Mouse (Mus musculus): ENCODE measurements around the gene Mef2c. TPM values are rescaled to one million over a fixed set of nuclear protein-coding genes. Genes with fewer than 3 reads are reported as not detected.

The Mef2c gene
- polyA plus RNA-seq, 1 experiment, result 4.2 TPM

GRCm38 (mm10) chr13:83608851-83609516, 105.2 kb downstream of the Mef2c start:
- Histone ChIP-seq H3K27me3 (ENCODE audit: control insufficient read depth, insufficient read depth, low read length) (no peaks in the 10 kb centered on the region), H3K36me3 (ENCODE audit: control insufficient read depth, insufficient read depth, low read length) (no peaks in the 10 kb centered on the region), H3K4me1 (ENCODE audit: control insufficient read depth, insufficient read depth, low read length) (no peaks in the 10 kb centered on the region), H3K4me3 (ENCODE audit: control insufficient read depth, low read depth, low read length) (no peak overlapping the region), H3K27ac (ENCODE audit: control insufficient read depth, insufficient read depth, low read depth, low read length) (no peak overlapping the region)
- TF ChIP-seq POLR2A (IDR thresholded peaks at IDR 0.05; ENCODE audit: control insufficient read depth, low read depth, low read length) (no peak), CTCF (IDR thresholded peaks at IDR 0.05; ENCODE audit: control insufficient read depth, insufficient read depth, insufficient replicate concordance, low read depth, low read length) (no peak)

GRCm38 (mm10) chr13:83609517-83609878, 105.7 kb downstream of the Mef2c start:
- no peaks in the 10 kb centered on the region for H3K36me3 ChIP-seq (ENCODE audit: control insufficient read depth, insufficient read depth, low read length)
- no peak overlapping the region for H3K4me3 ChIP-seq (ENCODE audit: control insufficient read depth, low read depth, low read length)
- no peak for TF ChIP-seq CTCF (IDR thresholded peaks at IDR 0.05; ENCODE audit: control insufficient read depth, insufficient read depth, insufficient replicate concordance, low read depth, low read length)
- no peak for TF ChIP-seq POLR2A (IDR thresholded peaks at IDR 0.05; ENCODE audit: control insufficient read depth, low read depth, low read length)
- no peaks in the 10 kb centered on the region for H3K27me3 ChIP-seq (ENCODE audit: control insufficient read depth, insufficient read depth, low read length)
- H3K27ac ChIP-seq (ENCODE audit: control insufficient read depth, insufficient read depth, low read depth, low read length), result no peak overlapping the region
- no peaks in the 10 kb centered on the region for H3K4me1 ChIP-seq (ENCODE audit: control insufficient read depth, insufficient read depth, low read length)

GRCm38 (mm10) chr13:83610124-83610523, 106.3 kb downstream of the Mef2c start:
- no peak for TF ChIP-seq CTCF (IDR thresholded peaks at IDR 0.05; ENCODE audit: control insufficient read depth, insufficient read depth, insufficient replicate concordance, low read depth, low read length)
- TF ChIP-seq POLR2A (IDR thresholded peaks at IDR 0.05; ENCODE audit: control insufficient read depth, low read depth, low read length), result no peak
- no peaks in the 10 kb centered on the region for H3K4me1 ChIP-seq (ENCODE audit: control insufficient read depth, insufficient read depth, low read length)
- no peaks in the 10 kb centered on the region for H3K36me3 ChIP-seq (ENCODE audit: control insufficient read depth, insufficient read depth, low read length)
- H3K4me3 ChIP-seq (ENCODE audit: control insufficient read depth, low read depth, low read length), result no peak overlapping the region
- H3K27ac ChIP-seq (ENCODE audit: control insufficient read depth, insufficient read depth, low read depth, low read length), result no peak overlapping the region
- no peaks in the 10 kb centered on the region for H3K27me3 ChIP-seq (ENCODE audit: control insufficient read depth, insufficient read depth, low read length)

GRCm38 (mm10) chr13:83612195-83612594, 108.4 kb downstream of the Mef2c start:
- Histone ChIP-seq H3K4me1 (ENCODE audit: control insufficient read depth, insufficient read depth, low read length) (no peaks in the 10 kb centered on the region), H3K36me3 (ENCODE audit: control insufficient read depth, insufficient read depth, low read length) (no peaks in the 10 kb centered on the region), H3K27me3 (ENCODE audit: control insufficient read depth, insufficient read depth, low read length) (no peaks in the 10 kb centered on the region), H3K27ac (ENCODE audit: control insufficient read depth, insufficient read depth, low read depth, low read length) (no peak overlapping the region), H3K4me3 (ENCODE audit: control insufficient read depth, low read depth, low read length) (no peak overlapping the region)
- TF ChIP-seq CTCF (IDR thresholded peaks at IDR 0.05; ENCODE audit: control insufficient read depth, insufficient read depth, insufficient replicate concordance, low read depth, low read length), result no peak
- no peak for TF ChIP-seq POLR2A (IDR thresholded peaks at IDR 0.05; ENCODE audit: control insufficient read depth, low read depth, low read length)

GRCm38 (mm10) chr13:83615875-83616274, 112.0 kb downstream of the Mef2c start:
- no peaks in the 10 kb centered on the region for H3K36me3 ChIP-seq (ENCODE audit: control insufficient read depth, insufficient read depth, low read length)
- no peaks in the 10 kb centered on the region for H3K4me1 ChIP-seq (ENCODE audit: control insufficient read depth, insufficient read depth, low read length)
- TF ChIP-seq CTCF (IDR thresholded peaks at IDR 0.05; ENCODE audit: control insufficient read depth, insufficient read depth, insufficient replicate concordance, low read depth, low read length) (no peak), POLR2A (IDR thresholded peaks at IDR 0.05; ENCODE audit: control insufficient read depth, low read depth, low read length) (no peak)
- no peak overlapping the region for H3K27ac ChIP-seq (ENCODE audit: control insufficient read depth, insufficient read depth, low read depth, low read length)
- no peaks in the 10 kb centered on the region for H3K27me3 ChIP-seq (ENCODE audit: control insufficient read depth, insufficient read depth, low read length)
- H3K4me3 ChIP-seq (ENCODE audit: control insufficient read depth, low read depth, low read length), result no peak overlapping the region

- no peaks in the 10 kb centered on the region for H3K4me1 ChIP-seq (ENCODE audit: control insufficient read depth, insufficient read depth, low read length)
- TF ChIP-seq POLR2A (IDR thresholded peaks at IDR 0.05; ENCODE audit: control insufficient read depth, low read depth, low read length) (no peak), CTCF (IDR thresholded peaks at IDR 0.05; ENCODE audit: control insufficient read depth, insufficient read depth, insufficient replicate concordance, low read depth, low read length) (no peak)
- H3K4me3 ChIP-seq (ENCODE audit: control insufficient read depth, low read depth, low read length), result no peak overlapping the region
- H3K36me3 ChIP-seq (ENCODE audit: control insufficient read depth, insufficient read depth, low read length), result no peaks in the 10 kb centered on the region
- H3K27me3 ChIP-seq (ENCODE audit: control insufficient read depth, insufficient read depth, low read length), result no peaks in the 10 kb centered on the region
- H3K27ac ChIP-seq (ENCODE audit: control insufficient read depth, insufficient read depth, low read depth, low read length), result no peak overlapping the region
Measured at GRCm38 (mm10) chr13:83624651-83625050, 120.8 kb downstream of the Mef2c start.

- TF ChIP-seq CTCF (IDR thresholded peaks at IDR 0.05; ENCODE audit: control insufficient read depth, insufficient read depth, insufficient replicate concordance, low read depth, low read length) (no peak), POLR2A (IDR thresholded peaks at IDR 0.05; ENCODE audit: control insufficient read depth, low read depth, low read length) (no peak)
- no peaks in the 10 kb centered on the region for H3K4me1 ChIP-seq (ENCODE audit: control insufficient read depth, insufficient read depth, low read length)
- H3K36me3 ChIP-seq (ENCODE audit: control insufficient read depth, insufficient read depth, low read length), result no peaks in the 10 kb centered on the region
- no peak overlapping the region for H3K27ac ChIP-seq (ENCODE audit: control insufficient read depth, insufficient read depth, low read depth, low read length)
- no peak overlapping the region for H3K4me3 ChIP-seq (ENCODE audit: control insufficient read depth, low read depth, low read length)
- no peaks in the 10 kb centered on the region for H3K27me3 ChIP-seq (ENCODE audit: control insufficient read depth, insufficient read depth, low read length)
Measured at GRCm38 (mm10) chr13:83627429-83627828, 123.6 kb downstream of the Mef2c start.

Data from testis, adult 2 months (tissue).